Mouse (Mus musculus) adrenal gland, postnatal 25 days (tissue): ENCODE results near the gene Kdm5a. TPM values are rescaled to one million over a fixed set of nuclear protein-coding genes. Genes with fewer than 3 reads are reported as not detected.
A peak's percentile ranks its signal among the peaks of the same experiment; 100 is the strongest.

Experiments
- DNase-seq: peaks from one replicate; pipeline ENCODE4 v3.0.0; 2021; ENCODE audit warnings: mixed read lengths
- long read RNA-seq: library from polyadenylated mRNA; stranded (forward); transcript quantifications from one replicate; pipeline ENCODE4 v2.0.0, GENCODE M21; 2021
- total RNA-seq: library from RNA; stranded (reverse); gene quantifications from 2 replicates; pipeline ENCODE4 v1.2.3, GENCODE M21; 2021

Kdm5a gene
- total RNA-seq = 48.0 and 63.3 TPM in 2 replicates
- long read RNA-seq, partial matches to known transcripts = 28 of 34 reads
- long read RNA-seq, other reads (novel, unspliced or antisense) = 6 of 34 reads

DNA sequence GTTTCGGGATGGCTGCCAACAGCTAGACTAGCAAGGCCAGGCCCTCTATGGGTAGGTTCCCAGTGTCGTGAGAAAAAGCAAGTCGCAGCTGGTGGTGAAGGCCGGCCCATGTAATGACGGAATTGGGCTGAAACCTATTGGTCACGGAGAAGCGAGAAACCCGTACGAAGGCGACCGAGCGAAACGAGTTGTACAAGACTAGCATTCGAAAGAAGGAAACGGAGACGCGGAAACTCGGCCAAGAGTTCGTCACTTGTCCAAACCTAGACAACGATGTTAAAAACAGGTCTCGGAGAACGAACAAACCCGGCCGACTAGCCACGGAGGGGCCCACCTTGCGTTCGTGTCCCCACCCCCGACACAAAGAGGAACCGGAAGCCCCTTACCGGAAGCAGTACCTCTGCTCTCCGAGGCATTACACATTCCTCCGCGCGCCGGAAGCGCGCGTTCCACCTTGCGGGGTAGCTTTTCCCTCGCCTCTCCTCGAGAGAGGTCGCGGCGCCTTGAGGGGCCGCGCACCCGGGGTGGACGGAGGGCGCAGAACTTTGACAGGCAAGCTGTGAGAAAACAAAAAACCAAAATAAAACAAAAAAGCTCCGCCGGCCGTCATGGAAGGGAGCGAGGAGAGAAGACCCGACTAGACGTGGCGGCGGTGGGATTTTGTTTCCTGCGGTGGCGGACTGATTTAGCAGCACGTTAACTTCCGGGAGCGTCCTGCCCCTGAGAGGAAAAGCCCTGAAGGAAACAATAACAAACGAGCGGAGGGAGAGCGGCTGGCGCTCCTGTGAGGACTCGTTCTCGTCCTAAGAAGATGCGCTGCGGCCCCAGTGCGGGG is at the start of gene Kdm5a, which contains the start of gene Ccdc77:
Kdm5a (plus strand) TSS at position 437 of the 835 bp plus-strand sequence.
Ccdc77 (minus strand) TSS at position 687 of the 835 bp plus-strand sequence.
- peak; percentile 91 for DNase-seq

DNA sequence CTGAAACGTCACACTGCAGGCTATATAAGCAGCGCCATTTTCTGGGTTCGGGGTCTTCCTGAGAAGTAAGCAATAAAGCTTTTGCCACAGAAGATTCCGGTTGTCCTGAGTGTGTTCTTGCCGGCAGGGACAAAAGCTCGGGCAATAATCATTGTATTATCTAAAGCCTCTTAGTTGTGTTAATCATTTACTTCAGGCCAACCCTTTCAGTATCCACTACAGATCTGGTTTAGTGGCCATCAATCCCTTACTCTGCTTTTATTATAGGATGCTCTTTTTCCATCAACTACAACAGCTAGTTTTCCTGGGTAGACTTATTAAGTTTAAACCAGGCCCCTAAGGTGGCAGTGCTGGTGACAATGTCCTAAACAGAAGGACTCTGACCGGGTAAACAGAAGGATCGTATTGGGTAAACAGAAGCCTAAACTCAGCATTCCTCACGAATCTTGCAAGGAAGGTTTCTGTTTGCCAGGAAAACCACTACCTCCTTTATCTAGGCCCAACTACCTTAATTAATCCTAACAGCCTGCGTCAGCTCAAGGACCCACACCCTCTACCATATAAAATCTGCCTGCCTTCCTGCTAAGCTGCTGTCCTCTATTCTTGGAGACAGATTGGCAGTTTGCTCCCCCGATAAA is 45.5 kb upstream of the Kdm5a start:
- DNase-seq = no peak

DNA sequence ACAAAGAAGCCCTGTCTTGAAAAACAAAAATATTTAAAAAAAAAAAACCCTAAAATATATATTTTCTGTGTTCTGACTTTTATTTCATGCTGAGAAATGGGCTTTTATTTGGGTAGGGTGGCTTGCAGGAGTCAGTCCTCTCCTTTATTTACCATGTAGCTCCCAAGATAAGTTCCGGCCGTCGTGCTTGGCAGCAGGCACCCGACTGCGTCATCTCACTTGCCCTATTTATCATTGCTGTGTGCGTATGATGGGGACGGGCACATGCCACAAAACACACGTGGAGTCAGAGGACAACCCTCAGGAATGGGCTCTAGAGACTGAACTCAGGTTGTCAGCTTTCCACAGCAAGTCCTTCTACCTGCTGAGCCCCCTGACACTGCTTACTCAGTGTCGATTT is 44.8 kb upstream of the Kdm5a start:
- DNase-seq = no peak

DNA sequence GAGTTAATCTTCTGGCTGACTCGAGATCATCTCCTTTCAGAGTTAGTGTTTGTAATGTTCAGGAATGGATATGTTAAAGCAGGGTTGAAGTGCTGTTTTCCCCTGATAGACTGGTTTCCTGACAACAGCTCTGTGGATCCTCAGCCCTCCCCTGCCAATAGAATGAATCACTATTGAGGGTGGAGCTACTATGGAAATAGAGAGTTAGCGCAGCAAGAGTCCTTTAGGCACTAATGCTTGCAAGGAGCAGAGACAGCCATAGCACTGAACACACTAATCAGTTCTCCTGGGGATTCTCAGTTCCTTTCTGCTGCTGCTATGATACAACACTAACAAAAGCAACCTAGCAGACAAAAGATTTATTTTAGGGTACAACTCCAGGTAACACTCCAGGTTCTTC is 43.6 kb upstream of the Kdm5a start:
- no peak for DNase-seq

DNA sequence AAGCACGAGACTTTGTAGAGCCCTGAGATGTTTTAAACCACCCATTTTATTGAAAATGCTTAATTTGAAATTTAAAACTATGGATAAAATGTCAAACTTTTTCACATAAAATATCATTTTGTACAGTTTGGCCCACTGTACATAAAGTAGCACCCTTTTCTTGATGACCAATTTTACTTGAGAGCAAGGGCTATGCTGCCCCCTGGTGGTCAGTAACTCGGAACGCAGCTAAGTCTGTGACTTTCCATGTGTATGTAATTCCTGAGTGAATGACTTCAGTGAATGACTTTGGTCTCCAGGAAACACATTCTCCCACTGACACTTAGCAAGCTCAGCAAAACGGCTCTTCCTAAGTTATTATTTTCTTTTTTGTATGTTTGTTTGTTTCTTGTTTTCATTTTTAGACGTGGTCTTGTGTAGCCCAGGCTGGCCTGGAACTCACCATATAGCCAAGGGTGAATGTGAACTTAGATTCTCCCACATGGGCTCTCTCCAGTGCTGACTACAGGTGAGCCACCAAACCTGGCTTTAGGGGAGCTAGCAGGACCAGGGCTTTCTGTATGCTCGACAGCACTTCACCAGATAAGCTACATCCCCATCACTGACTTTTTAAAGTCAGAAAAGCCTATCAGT is 39.5 kb upstream of the Kdm5a start:
- DNase-seq = peak; percentile 62

DNA sequence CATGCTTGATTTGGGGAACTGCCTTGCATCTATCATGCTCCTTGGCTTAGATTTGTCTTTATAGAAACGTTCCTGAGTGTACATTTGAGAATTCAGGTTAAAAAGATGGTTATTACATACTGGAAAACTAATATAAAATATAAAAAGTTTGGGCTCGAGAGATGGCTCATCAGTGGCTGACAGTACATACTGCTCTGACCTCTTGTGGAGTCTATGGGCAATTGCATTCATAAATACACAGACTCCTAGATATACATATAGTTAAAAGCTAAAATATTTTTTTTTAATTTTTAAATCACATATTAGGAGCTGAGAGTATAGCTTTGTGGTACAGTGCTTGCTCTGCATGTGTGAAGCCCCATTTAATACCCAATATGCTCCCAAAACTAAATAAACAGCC is 31.6 kb upstream of the Kdm5a start:
- no peak for DNase-seq

DNA sequence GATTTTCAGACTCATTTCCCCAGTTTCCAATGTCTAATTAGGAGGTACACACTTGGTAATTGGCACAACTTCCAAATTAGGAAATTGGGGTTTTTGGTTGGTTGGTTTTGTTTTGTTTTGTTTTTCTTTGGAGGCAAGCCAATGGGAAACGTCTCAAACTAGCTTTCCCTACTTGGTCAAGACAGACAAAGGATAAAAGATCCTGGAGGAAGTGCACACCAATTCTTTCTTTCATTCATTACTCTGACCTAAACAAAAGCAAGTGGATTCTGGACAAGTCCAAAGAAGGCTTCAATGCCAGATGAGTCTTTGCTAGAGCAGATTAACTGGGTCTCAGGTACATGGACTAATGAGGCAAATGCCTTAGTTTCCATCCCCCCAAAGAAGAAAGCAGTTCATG is 19.9 kb upstream of the Kdm5a start:
- no peak for DNase-seq

DNA sequence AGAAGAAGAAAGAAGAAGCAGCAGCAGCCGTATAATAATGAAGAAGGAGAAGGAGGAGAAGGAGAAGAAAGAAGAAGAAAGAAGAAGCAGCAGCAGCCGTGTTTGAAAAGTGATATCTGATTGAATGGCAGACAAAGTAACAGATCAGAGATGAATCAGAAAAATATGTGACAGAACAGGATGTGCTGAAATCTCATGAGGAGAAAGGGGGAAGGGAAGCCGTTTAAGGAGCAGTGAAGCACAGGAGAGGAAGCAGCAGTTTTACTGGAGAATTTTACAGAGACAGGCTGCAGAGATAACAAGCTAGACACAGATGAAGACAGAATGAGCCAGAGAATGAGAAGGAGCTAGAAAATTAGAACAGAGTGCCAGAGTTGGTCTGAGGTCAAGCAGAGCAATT is 14.9 kb upstream of the Kdm5a start:
- DNase-seq = no peak

DNA sequence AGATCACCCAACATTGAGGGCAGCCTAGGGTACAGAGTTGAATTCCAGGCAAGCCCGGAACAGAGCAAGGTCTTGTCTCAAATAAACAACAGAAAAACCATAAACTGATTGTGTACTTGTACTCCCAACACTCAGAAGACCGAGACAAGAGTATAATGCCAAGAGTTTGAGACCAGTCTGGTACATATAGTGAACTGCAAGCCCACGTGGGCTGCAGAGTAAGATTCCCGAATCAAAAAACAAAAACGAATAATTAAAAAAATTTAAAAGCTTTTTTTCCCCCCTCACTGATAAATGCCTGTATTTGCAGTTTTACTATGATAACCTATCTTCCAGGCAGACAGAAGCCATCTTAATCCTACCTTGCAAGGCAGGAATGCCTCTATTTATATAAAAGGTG is 7.4 kb upstream of the Kdm5a start:
- DNase-seq = no peak

DNA sequence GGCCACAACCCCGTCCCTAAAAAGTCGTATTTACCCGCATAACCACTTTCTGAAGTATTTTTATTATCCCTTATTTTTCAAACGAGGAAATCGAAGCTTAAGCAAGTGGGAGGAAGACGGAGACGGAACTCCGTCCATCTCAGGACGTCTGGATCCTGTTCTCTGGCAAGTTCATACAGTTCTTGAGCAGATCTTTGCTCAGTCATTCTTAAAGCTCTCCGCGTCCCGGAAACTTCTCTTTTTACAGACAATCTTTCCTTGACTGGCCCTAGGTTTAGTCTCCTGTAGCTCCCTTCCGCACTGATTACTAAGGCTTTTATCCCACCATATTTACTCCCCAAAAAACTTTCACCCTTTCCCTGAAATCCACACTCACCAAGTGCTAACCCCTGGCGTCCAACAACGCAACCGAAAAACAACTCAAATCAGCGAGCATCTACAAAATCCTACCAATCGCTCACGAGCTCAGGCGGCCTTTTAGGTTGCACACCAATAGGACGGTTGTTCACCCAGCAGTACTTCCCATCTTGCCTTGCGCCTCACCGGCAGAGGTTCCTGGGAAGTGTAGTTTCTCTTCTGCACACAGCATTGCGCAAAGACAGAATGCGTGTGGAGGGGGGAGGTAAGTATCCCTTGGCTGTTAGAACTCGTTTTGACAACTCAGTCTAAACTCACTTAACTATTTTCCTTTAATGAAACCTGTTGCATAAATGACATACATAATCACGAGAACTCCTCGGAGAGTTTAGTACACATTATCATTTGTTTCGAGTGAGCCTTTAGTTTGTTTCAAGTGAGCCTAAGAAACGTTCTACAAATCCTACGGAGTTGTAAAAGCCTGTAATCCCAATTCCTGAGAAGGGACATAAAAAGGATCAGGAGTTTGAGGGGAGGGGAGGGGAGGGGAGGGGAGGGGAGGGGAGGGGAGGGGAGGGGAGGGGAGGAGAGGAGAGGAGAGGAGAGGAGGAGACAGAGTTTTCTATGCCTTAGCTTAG is 6.7 kb upstream of the Kdm5a start:
- peak; percentile 77 for DNase-seq

DNA sequence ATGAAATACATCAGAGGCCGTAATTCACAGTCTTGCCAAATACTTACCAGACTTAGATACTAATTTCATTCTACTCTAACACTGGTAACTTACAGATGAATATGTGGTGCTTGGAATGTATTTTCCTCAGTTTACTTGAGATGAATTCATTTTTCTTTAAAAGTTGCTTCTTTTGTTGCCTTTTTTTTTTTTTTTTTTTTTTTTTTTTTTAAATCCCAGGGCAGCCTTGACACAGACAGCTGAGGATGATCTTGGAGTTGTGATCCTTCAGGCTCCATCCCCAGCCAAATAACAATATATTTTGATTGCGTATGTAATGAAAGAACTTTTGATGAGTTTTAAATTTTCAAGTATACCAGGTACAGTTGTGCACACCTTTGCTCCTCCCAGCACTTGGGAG is 1.8 kb upstream of the Kdm5a start:
- no peak for DNase-seq

DNA sequence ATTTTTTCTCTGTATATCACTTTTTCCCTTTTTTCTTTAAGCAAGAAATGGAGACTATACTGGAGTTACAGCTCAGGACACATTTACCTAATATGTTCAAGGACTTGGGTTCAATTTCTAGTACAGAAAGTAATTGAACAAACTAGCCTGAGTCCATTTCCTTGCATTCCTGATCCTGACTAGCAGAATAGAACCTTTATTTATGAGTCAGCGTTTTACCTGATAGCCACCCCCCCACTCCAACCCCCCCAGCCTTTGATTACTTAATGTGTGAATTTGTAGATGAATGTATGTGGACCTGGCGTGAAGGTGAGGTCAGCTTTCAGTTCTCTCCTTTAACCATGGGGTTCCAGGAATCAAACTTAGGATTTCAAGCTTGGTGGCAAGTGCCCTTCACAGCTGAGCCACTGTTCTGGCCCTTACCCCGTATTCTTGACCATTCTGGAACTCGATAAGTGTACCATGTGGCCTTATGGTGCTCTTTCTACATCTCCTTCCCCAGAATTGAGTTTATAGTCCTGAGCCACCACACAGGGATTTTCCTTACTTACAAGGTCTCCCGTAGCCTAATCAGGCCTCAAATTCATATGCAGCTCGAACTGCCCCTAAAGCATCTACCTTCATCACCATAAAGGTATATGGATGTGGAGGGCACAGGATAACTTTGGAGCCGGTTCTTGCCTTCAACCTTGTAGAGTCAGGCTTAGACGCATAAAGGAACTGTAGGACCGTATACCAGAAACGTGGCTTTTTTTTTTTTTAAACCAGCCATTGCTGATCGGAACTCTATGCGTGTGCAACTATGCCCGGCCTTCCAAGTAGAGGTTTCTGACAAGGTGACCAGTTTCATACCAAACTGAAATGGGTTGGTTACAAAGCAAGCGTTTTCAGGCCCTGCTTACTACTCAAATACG is 893 bp upstream of the Kdm5a start:
- DNase-seq = no peak

DNA sequence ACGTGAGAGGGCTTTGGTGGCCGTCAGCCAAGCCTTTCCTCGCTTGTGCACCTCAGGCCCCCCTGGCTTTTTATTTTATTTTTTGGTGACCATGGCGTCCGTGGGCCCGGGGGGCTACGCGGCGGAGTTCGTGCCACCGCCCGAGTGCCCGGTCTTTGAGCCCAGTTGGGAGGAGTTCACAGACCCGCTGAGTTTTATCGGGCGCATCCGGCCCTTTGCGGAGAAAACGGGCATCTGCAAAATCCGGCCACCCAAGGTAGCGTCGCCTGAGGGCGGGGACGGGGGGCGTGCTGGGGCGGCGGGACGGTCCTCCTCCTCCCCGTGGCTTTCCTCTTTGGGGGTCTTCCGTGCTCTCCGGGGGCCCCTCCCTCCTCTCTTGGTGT is 590 bp downstream of the Kdm5a start:
- DNase-seq = no peak

DNA sequence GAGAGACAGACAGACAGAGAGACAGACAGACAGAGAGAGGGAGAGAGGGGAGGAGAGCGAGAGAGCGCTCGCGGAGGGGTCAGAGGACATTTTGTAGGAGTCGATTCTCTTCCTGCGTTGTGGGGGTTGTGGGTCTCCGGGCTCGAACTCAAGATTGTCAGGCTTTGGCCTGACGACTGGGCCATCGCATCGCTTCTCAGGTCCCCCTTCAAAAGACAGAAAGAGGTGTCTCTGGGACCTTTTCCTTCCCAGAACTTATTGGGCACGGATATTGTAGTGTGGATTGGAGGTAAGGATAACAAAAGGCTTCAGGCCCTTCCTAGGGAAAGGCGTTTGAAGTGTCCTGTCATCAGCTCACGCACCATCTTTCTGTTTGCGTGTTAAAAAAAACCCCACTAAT is 1.1 kb downstream of the Kdm5a start:
- no peak for DNase-seq

DNA sequence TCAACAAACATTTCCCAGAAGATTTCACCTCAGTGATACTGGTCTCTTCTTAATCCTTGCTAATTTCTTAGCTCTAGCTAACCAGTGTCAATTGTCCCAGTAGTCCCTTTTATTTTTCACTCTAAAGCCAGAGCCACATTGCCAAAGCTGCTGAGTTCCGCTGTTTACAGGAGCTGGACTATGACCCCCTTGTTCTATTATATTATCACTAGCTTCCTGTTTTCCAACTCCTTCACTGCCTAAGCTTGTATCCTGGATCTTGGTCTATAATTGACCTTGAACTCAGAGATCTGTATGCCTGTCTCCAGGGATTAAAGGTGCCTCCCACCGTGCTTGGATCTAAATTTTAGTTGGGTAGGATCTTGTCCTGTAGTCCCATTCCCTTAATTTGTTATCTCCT is 12.8 kb downstream of the Kdm5a start:
- DNase-seq = no peak

DNA sequence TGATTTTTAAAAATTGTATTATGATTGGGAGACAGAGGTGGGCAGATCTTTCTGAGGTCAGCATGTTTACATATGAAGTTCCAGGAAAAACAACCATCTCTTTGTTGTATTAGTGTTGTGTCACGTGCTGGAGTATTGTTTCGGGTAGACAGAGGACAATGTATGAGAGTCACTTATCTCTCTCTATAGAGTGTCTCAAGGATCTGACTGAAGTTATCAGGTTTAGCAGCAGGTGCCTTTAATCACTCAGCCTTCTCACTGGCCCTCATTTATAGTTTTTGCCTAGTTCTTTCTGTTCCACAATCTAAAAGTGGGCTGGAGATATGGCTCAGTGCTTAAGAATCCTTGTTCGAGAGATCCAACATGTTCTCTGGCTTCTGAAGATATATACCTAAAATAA is 26.1 kb downstream of the Kdm5a start:
- DNase-seq = no peak

DNA sequence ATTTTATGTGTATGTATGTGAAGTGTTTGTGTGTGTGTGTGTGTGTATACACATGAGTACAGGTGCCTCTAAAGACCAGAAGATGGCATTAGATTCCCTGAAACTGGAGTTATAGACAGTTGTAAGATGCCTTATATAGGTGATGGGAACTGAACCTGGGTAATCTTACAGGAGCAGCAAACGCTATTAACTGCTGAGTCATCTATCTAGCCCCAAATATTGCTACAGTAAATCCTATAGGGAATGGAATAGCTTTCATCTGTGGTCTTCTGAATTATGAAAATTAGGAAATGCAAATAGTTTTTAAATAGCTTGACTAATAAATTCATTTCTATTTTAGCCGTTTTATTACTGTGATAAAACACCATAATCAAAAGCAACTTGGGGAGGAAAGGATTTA is 28.9 kb downstream of the Kdm5a start:
- DNase-seq = no peak

DNA sequence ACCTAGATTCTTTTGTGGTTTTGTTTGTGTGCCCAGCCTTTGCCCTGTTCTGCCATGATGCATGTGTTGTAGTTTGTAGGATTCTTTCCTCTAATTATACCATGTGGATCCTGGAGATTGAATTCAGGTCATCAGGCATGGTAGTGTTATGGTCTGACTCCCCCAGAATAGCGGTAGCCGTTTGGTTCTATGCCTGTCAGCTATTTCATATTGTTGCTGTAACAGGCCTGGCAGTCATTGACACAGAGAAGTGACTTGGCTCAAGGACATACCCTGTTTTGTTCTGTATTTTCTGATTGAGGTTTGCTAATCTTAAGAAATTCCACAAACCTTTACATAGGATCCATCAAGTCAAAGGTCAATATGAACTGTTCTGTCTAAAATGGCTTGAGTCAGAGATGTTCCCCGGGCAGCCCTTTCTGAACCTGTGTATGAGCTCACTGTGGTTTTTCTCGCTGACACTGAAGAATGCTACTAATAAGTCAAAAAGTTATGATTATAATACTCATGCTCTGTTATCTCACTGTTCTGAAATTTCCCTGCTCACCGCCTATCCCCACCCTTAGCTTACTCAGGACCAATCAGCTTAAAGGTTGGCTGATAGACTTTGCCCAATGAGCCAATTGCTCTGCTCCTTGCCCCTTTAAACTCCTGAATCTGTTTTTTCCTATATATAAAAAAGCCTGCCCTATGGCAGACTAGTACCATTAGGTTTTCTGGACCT is 31.9 kb downstream of the Kdm5a start:
- DNase-seq = no peak

DNA sequence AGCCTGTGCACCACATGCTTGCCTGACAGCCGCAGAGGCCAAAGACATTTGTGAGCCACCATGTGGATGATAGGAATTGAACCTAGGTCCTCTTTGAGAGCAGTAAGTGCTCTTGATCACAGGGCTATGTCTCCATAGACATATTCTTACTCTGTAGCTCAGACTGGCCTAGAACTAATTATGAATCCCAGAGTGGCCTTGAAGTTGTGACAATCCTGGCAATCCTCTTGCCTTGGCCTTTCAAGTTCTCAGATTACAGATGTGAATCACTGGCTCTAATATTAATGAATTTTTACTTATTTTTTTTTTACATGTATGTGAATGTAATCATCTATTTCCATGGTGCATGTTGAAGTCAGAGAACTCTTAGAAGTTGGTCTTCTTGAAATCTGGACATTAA is 40.0 kb downstream of the Kdm5a start:
- DNase-seq = no peak

DNA sequence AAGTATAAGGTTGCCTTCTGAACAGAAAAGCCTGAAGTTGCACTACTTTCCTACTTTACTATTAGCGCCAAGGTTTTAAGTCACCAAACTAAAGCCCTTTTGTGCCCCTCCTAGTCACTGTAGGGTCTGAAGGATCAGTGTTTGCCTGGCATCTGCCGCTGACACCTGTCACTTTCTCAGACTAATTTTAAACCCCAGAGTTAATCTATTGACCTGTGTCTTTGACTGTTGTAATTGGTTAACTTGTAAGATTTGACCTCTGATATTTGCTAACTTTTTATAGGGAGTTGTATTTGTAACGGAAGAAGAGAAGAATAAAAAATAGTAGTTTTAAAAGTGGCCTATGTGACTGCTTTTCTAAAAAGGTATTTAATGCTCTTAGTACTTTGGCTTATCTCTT is 74.2 kb downstream of the Kdm5a start:
- DNase-seq = no peak
